Mouse (Mus musculus) midbrain, postnatal 0 days (tissue): Measurements from ENCODE around the gene Ube2q1. TPM values are rescaled to one million over a fixed set of nuclear protein-coding genes. Genes with fewer than 3 reads are reported as not detected.

Source experiments
- ATAC-seq: fragments of 200-750 bp; cut with Nextera tagmentation; 2 replicates; pipeline ENCODE4 v1.8.0; 2017; ENCODE audit warnings: moderate number of reproducible peaks, mild to moderate bottlenecking, moderate TSS enrichment, moderate library complexity; ENCODE audit not compliant: low FRiP score
- DNase-seq: peaks from one replicate; pipeline ENCODE4 v3.0.0-alpha.2; 2015; ENCODE audit warnings: low spot score
- H3K27ac ChIP-seq: fragments of 300-500 bp; sonication (generic); 2 replicates; pipeline ENCODE4 v1.5.1; 2014; ENCODE audit warnings: low read depth, mild to moderate bottlenecking, low read length, mixed read lengths
- H3K27me3 ChIP-seq: fragments of 300-500 bp; sonication (generic); 2 replicates; pipeline ENCODE4 v1.6.1; 2014; ENCODE audit warnings: low read length, control low read depth, mixed read lengths; ENCODE audit not compliant: insufficient read depth
- H3K36me3 ChIP-seq: fragments of 300-500 bp; sonication (generic); 2 replicates; pipeline ENCODE4 v1.6.1; 2014; ENCODE audit warnings: low read length, control low read depth, mixed read lengths; ENCODE audit not compliant: insufficient read depth
- H3K4me1 ChIP-seq: fragments of 300-500 bp; sonication (generic); 2 replicates; pipeline ENCODE4 v1.6.1; 2014; ENCODE audit warnings: mild to moderate bottlenecking, control low read depth, antibody characterized with exemption, low read length, mixed read lengths; ENCODE audit not compliant: insufficient read depth
- H3K4me2 ChIP-seq: fragments of 300-500 bp; sonication (generic); 2 replicates; pipeline ENCODE4 v1.6.1; 2014; ENCODE audit warnings: low read depth, mild to moderate bottlenecking, low read length, mixed read lengths; ENCODE audit not compliant: poor library complexity, severe bottlenecking
- H3K4me3 ChIP-seq: fragments of 300-500 bp; sonication (generic); 2 replicates; pipeline ENCODE4 v1.5.1; 2014; ENCODE audit warnings: low read depth, mild to moderate bottlenecking, low read length, moderate library complexity
- H3K9ac ChIP-seq: fragments of 300-500 bp; sonication (generic); replicated peaks from 2 replicates; pipeline ENCODE4 v1.6.1; 2014; ENCODE audit warnings: mild to moderate bottlenecking, low read length, moderate library complexity, mixed read lengths; ENCODE audit not compliant: poor library complexity, severe bottlenecking
- H3K9me3 ChIP-seq: fragments of 300-500 bp; sonication (generic); 2 replicates; pipeline ENCODE4 v1.6.1; 2016; ENCODE audit warnings: low read length, control low read depth
- CTCF ChIP-seq: IDR thresholded peaks from 2 replicates; pipeline ENCODE4 v1.5.1; 2016; ENCODE audit warnings: antibody characterized with exemption, mild to moderate bottlenecking
- WGBS: fragments of 180-500 bp; shearing (Covaris S2); extraction: QIAGEN DNeasy Blood & Tissue Kit; methylation state at CpG from one replicate; pipeline ENCODE4 v1.1.7; 2014; 5-methylcytosine and 5-hydroxymethylcytosine counted together
- polyA plus RNA-seq: library from polyadenylated mRNA; unstranded; fragments of >200 nt; fragmentation: Nextera tagmentation; extraction: Ambion mirVana; gene quantifications from 2 replicates; pipeline ENCODE4 v1.2.1, GENCODE M21; 2015
- total RNA-seq: library from RNA; depleted of rRNA; stranded (reverse); fragments of >200 nt; gene quantifications from 2 replicates; pipeline ENCODE4 v1.2.3, GENCODE M21; 2014; rRNA removed

Gene Ube2q1
- 59.1 and 62.2 TPM in 2 replicates for total RNA-seq
- 8.9 and 9.4 TPM in 2 replicates for polyA plus RNA-seq

DNA sequence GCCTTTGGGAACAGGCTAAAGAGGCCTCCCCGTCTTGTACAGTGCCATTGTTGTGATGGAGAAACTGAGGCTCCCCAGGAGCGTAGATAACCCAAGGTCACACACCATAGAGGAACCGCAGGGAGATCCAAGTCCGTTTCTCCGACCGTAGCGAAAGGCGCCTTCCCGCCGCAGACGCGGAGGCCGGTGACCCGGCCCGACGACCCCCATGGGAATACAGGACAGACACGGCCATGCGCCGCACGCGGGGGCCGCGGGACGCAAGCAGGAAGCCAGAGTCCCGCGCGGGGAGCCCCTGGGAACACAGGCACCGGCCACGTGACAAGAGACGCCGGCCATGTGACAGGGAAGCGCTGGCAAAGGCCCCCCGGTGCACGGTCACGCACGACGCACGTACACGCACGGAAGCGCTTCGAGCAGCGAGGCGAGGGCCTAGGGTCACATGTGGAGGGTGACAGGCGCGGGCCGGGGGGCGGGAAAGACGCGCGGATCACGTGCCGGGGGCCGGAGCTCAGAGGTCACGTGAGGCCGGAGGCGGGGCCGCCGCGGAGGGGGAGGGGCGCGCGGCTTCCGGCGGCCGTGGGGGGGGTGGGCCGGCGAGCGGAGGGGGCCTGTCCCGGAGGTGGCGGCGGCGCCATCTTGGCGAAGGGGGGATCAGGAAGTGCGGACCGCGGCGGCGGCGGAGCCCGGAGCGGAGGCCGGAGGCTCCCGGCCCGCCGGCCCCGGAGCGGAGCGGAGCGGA, at the start of gene Ube2q1:
Gene Ube2q1, plus strand, starts transcription at position 649 of the 742 bp plus-strand sequence.
- Histone ChIP-seq H3K27ac (peak within 1 kb of the TSS; percentile 93), H3K9ac (peak within 1 kb of the TSS; percentile 97), H3K4me1 (peaks cover 14% of the 10 kb centered on the region), H3K4me3 (peak within 1 kb of the TSS; percentile 94), H3K9me3 (no peaks in the 10 kb centered on the region), H3K36me3 (peaks cover 13% of the 10 kb centered on the region), H3K4me2 (peak within 1 kb of the TSS; percentile 92), H3K27me3 (no peaks in the 10 kb centered on the region)
- WGBS: under 1% methylated on average over 57 of the region's 90 CpGs
- ATAC-seq (peak; percentile 96), DNase-seq (peak; percentile 98)
- no peak for TF ChIP-seq CTCF

DNA sequence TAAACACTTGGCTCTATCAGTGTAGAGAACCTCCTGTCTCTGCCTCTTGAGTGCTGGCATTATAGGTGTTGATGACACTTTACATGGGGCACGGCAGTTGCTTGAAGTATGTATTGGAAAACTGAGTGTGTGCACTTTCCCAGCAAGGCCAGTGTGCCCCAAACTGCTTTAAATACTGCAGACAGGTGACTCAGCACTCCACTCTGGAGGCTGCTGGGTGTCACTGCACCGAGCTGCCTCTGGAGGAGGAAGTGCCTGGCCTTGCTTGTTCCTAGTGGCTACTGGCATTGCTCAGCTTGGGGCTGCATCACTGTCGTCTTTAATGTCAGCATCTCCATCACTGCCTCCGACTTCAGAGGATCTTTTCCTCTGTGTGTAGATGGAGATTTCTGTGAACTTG, 46.4 kb upstream of the Ube2q1 start:
- H3K36me3 ChIP-seq: no peaks in the 10 kb centered on the region
- no peak overlapping the region for H3K4me2 ChIP-seq
- 14% methylated on average over 4 of the region's 4 CpGs for WGBS
- no peak overlapping the region for H3K27ac ChIP-seq
- H3K4me3 ChIP-seq: no peak overlapping the region
- ATAC-seq: peak; percentile 58; the same call in 1 of the 2 replicates
- H3K9ac ChIP-seq: no peak overlapping the region
- DNase-seq: peak; percentile 59
- TF ChIP-seq CTCF: peak; percentile 77
- H3K27me3 ChIP-seq: no peaks in the 10 kb centered on the region
- no peaks in the 10 kb centered on the region for H3K9me3 ChIP-seq
- H3K4me1 ChIP-seq: no peaks in the 10 kb centered on the region

DNA sequence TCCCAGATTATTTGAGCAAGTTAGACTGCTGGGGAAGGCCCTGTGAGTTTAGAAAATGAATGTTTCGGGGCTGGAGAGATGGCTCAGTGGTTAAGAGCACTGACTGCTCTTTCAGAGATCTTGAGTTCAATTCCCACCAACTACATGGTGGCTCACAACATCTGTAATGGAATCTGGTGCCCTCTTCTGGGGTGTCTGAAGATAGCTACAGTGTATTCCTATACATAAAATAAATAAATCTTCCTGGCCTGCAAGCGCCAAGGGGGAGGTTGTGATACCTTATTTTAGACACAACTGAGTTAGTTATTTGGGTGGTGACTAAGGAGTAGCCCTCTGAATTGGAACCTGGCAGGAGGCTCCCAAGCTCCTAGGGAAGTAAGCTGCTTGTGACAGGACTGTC, 44.6 kb upstream of the Ube2q1 start:
- no peak overlapping the region for H3K9ac ChIP-seq
- WGBS: 83% methylated on average over 2 of the region's 2 CpGs
- no peaks in the 10 kb centered on the region for H3K27me3 ChIP-seq

DNA sequence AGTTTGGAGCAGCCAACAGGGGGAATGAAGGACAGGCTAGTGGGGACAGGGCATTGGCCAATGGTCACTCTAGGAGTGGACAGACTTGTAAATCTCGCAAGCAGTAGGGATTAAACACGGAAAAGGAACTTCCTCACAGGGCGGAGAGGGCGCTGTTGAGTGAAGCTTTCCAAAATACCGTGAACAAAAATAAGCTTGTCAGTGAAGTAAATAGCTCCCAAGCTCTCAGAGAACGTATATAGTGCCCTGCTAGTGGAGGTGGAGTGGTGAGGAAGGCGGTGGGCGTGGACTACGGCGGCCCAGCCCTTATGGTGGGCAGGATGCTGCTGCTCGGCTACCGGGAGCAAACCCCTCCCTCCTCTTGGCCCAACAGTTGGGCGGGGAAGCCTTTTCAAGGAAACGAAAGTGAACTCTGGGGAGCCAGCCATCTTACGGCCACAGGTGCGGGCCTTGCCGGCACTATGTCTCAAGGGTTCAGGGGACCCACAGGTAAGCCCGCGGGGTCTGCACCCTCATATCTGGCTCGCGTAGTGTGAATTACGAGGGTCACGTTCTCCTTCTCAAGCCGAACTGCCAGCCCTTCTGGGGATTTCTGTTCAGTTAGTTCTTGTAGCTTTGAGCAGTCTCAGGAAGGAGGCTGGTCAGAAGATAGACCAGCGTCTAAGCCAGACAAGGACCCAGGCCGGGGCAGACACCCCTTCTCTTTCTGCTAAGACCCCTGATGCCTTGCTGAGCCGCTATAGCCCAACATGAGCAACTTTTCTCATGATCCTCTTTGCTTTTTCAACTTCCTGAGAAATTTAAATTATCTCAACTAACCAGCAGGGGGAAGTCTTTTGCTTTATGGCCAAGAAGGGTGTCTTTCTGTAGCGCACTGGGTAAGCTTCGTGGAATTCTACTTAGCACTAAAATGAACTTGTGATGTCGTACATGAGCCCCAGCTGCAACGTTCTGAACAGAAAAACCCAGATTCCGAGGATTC, 42.8 kb upstream of the Ube2q1 start:
- Histone ChIP-seq H3K4me2 (peak overlapping the region; percentile 55), H3K4me3 (peak overlapping the region; percentile 37), H3K9ac (0 out of 2 replicates have a peak overlapping the region, but pooled peaks have one; percentile 44), H3K27ac (peak overlapping the region; percentile 55), H3K36me3 (peaks cover 10% of the 10 kb centered on the region; the same call in 1 of the 2 replicates), H3K4me1 (no peaks in the 10 kb centered on the region), H3K9me3 (no peaks in the 10 kb centered on the region), H3K27me3 (no peaks in the 10 kb centered on the region)
- DNase-seq: peak; percentile 67
- ATAC-seq: peak; percentile 69; the same call in 1 of the 2 replicates
- 2% methylated on average over 32 of the region's 32 CpGs for WGBS
- TF ChIP-seq CTCF: peak; percentile 72

More for the DNA sequence above, 44.6 kb upstream of the Ube2q1 start:
- Histone ChIP-seq H3K4me3 (no peak overlapping the region), H3K36me3 (no peaks in the 10 kb centered on the region), H3K4me2 (no peak overlapping the region), H3K9me3 (no peaks in the 10 kb centered on the region), H3K27ac (no peak overlapping the region), H3K4me1 (no peaks in the 10 kb centered on the region)
- ATAC-seq (no peak), DNase-seq (no peak)
- TF ChIP-seq CTCF: peak; percentile 59

DNA sequence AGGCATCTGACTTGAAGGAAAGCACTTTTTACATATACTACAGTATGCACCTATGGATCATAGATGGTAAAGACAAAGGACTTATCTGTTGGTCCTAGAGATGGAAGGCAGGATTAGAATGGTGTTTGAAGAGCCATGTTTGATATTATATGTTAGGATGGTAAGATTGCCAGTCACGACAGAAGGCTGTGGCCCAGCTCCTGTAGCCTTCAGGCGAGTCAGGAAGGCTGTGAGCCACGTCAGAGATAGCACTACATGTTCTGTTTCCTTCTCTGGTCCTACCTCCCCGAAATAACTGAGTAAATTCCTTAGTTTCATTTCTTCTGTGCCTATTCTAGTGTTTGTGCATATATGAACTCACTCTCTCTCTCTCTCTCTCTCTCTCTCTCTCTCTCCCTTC, 41.3 kb upstream of the Ube2q1 start:
- Histone ChIP-seq H3K27ac (no peak overlapping the region), H3K9me3 (no peaks in the 10 kb centered on the region), H3K27me3 (no peaks in the 10 kb centered on the region), H3K4me2 (no peak overlapping the region), H3K4me3 (no peak overlapping the region), H3K9ac (no peak overlapping the region), H3K4me1 (no peaks in the 10 kb centered on the region), H3K36me3 (peaks cover 13% of the 10 kb centered on the region; the same call in 1 of the 2 replicates)
- no peak for TF ChIP-seq CTCF
- no peak for DNase-seq
- ATAC-seq: no peak
- WGBS: 92% methylated on average over 4 of the region's 4 CpGs
